Mouse (Mus musculus) ES-Bruce4 (cell line): ENCODE measurements around the gene Sec14l1.

Experiments
- CTCF ChIP-seq: IDR thresholded peaks from one replicate; pipeline ENCODE4 v1.8.1; 2011; ENCODE audit warnings: low read depth, low read length
- EP300 ChIP-seq: IDR thresholded peaks from 2 replicates; pipeline ENCODE4 v1.6.1; 2011; ENCODE audit warnings: low read depth, low read length; ENCODE audit not compliant: insufficient read depth
- POLR2A ChIP-seq: IDR thresholded peaks from one replicate; pipeline ENCODE4 v1.8.1; 2011; ENCODE audit warnings: low read length; ENCODE audit not compliant: insufficient read depth

- TF ChIP-seq POLR2A: no peak
- TF ChIP-seq EP300: no peak
- TF ChIP-seq CTCF: no peak
Observed at GRCm38 (mm10) chr11:117176900-117177299, 61.9 kb downstream of the Sec14l1 start.
